Mouse (Mus musculus) 3134 (cell line): ENCODE data around the gene Gm49673.
"Not testable (repeated sequence)": the region's sequence is repeated elsewhere in the genome, so short reads cannot be mapped to it uniquely, and the experiment has no call there.

ENCODE experiments used
- DNase-seq: peaks from one replicate; pipeline ENCODE4 v3.0.0-alpha.2; 2011; ENCODE audit warnings: low spot score; ENCODE audit not compliant: insufficient read length; ENCODE audit errors: extremely low read depth

Gene Gm49673

GRCm38 (mm10) chr17:8046178-8046577 lies 101.4 kb downstream of the Gm49673 start:
- DNase-seq, result not testable (repeated sequence)

DNA sequence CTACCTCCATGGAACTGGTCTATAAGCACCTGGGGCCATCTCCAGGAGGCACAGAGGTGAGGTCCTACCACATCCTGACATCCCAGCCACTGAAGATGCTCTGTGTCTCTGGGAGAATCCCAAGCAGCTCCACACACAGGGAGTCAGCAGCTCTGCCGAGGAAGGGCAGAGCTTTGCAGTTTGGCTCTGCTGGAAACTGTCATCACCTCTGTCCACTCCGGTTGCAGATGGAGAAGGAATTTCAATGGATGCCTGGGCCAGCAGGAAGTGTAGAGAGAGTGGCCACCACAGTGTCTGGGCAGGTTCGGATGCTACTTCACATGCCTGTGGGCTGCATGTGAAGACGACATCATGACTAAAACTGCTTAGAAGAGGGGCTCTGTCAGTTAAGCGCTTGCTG lies 106.4 kb downstream of the Gm49673 start:
- DNase-seq, result not testable (repeated sequence)

GRCm38 (mm10) chr17:8039916-8040635 lies 107.5 kb downstream of the Gm49673 start:
- not testable (repeated sequence) for DNase-seq

- not testable (repeated sequence) for DNase-seq
Measured at GRCm38 (mm10) chr17:8036976-8037375, 110.6 kb downstream of the Gm49673 start.
